Mouse (Mus musculus) C2C12 (cell line): ENCODE measurements at regions not wholly inside any gene's neighbourhood (a gene's known extent, or its start where the extent isn't known, plus 50 kb on each side); places are given as distances from the start of the nearest gene placed in this dataset.

ENCODE experiments used
- H3K27me3 ChIP-seq: one replicate; pipeline ENCODE4 v1.6.1; 2011; ENCODE audit not compliant: control insufficient read depth, insufficient read depth, insufficient read length
- H3K36me3 ChIP-seq: one replicate; pipeline ENCODE4 v1.6.1; 2011; ENCODE audit not compliant: control insufficient read depth, insufficient read depth
- H3K4me3 ChIP-seq: one replicate; pipeline ENCODE4 v1.5.1; 2011; ENCODE audit warnings: mild to moderate bottlenecking, control low read depth; ENCODE audit not compliant: poor library complexity, insufficient read depth, severe bottlenecking
- H3K79me2 ChIP-seq: one replicate; pipeline ENCODE4 v1.6.1; 2011; ENCODE audit not compliant: control insufficient read depth, insufficient read depth
- H3K79me3 ChIP-seq: one replicate; pipeline ENCODE4 v1.6.1; 2011; ENCODE audit warnings: low read depth, control low read depth
- H3ac ChIP-seq: one replicate; pipeline ENCODE3; 2011; ENCODE audit warnings: low read depth; ENCODE audit not compliant: control insufficient read depth, insufficient read length
- CEBPB ChIP-seq: IDR thresholded peaks from one replicate; pipeline ENCODE4 v1.6.1; 2011; ENCODE audit warnings: low read depth, mild to moderate bottlenecking, control low read depth, moderate library complexity
- CTCF ChIP-seq: IDR thresholded peaks from one replicate; pipeline ENCODE4 v1.5.1; 2011; ENCODE audit not compliant: control insufficient read depth, insufficient read depth, insufficient read length
- FOSL1 ChIP-seq: IDR thresholded peaks from one replicate; pipeline ENCODE4 v1.8.0; 2011; ENCODE audit warnings: mild to moderate bottlenecking, low read length; ENCODE audit not compliant: poor library complexity, insufficient read depth, severe bottlenecking
- MAX ChIP-seq: IDR thresholded peaks from one replicate; pipeline ENCODE4 v1.6.1; 2011; ENCODE audit warnings: mild to moderate bottlenecking, control low read depth
- MYOD1 ChIP-seq: IDR thresholded peaks from one replicate; pipeline ENCODE4 v1.6.1; 2011; ENCODE audit warnings: low read depth; ENCODE audit not compliant: control insufficient read depth, insufficient read length
- MYOG ChIP-seq: IDR thresholded peaks from one replicate; pipeline ENCODE4 v1.6.1; 2011; ENCODE audit not compliant: control insufficient read depth, insufficient read length; ENCODE audit errors: extremely low read depth
- USF1 ChIP-seq: IDR thresholded peaks from one replicate; pipeline ENCODE4 v1.6.1; 2011; ENCODE audit warnings: low read depth, mild to moderate bottlenecking, control low read depth, moderate library complexity

- H3K4me3 ChIP-seq, result no peak overlapping the region
- TF ChIP-seq CEBPB, result no peak
- TF ChIP-seq MYOG, result no peak
- no peak for TF ChIP-seq CTCF
- H3K27me3 ChIP-seq, result no peaks in the 10 kb centered on the region
- no peak overlapping the region for H3ac ChIP-seq
- no peaks in the 10 kb centered on the region for H3K36me3 ChIP-seq
- H3K79me2 ChIP-seq, result no peaks in the 10 kb centered on the region
- no peaks in the 10 kb centered on the region for H3K79me3 ChIP-seq
Observed at GRCm38 (mm10) chr5:101172782-101173181, 327.3 kb downstream of the Gpat3 start.

DNA sequence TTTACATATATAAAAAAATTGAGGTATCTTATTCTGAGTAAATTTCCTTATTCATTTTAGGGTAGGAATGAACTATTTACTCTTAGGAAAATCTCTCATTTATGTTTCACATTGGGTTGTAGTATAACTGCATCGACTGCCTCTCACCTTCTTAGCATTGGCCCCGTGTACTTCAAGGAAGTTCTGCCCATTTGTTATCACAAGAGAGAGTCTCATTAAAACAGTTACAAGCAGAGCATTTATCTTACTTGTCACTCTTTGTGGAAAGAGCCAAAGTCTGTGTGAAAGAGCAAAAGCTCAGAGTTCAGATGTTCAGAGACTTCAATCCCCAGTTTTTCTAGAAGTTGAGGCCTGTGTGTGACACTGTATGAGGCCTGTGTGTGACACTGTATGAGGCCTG lies 323.6 kb downstream of the Gpat3 start:
- Histone ChIP-seq H3K4me3 (no peak overlapping the region), H3K79me3 (no peaks in the 10 kb centered on the region), H3K27me3 (no peaks in the 10 kb centered on the region), H3ac (no peak overlapping the region), H3K79me2 (no peaks in the 10 kb centered on the region), H3K36me3 (no peaks in the 10 kb centered on the region)
- TF ChIP-seq MYOD1, result no peak
- no peak for TF ChIP-seq CEBPB
- no peak for TF ChIP-seq USF1
- no peak for TF ChIP-seq FOSL1
- TF ChIP-seq MAX, result no peak
- no peak for TF ChIP-seq MYOG
- TF ChIP-seq CTCF, result no peak

GRCm38 (mm10) chr5:101163624-101164213 lies 318.2 kb downstream of the Gpat3 start:
- no peak overlapping the region for H3K4me3 ChIP-seq
- H3ac ChIP-seq, result no peak overlapping the region
- no peaks in the 10 kb centered on the region for H3K79me2 ChIP-seq
- H3K36me3 ChIP-seq, result no peaks in the 10 kb centered on the region
- TF ChIP-seq MYOG (no peak), MYOD1 (peak; percentile 90)
- no peaks in the 10 kb centered on the region for H3K79me3 ChIP-seq
- no peaks in the 10 kb centered on the region for H3K27me3 ChIP-seq

DNA sequence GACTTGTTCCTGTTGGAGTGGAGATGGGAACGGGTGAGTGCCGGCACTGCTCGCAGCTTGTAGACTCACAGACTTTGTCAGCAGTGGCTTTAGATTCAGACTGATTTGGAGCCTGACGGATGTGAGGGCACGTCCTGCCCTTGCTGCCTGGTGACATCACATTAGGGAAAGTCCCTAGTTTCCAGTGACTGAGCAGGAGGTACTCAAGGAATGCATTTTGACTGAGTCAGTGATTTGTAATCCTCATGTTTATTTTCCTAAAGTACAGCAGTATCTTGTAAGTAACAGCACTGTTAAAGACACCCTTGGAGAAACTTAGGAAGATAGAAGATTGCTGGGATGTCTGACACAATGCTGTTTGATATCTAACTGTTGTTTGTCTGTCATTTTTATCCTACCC lies 317.6 kb downstream of the Gpat3 start:
- H3K79me3 ChIP-seq, result no peaks in the 10 kb centered on the region
- H3K4me3 ChIP-seq, result no peak overlapping the region
- no peaks in the 10 kb centered on the region for H3K27me3 ChIP-seq
- TF ChIP-seq CTCF (no peak), FOSL1 (no peak), MYOG (no peak), CEBPB (peak; percentile 34), MYOD1 (peak; percentile 4), MAX (no peak), USF1 (no peak)
- no peaks in the 10 kb centered on the region for H3K36me3 ChIP-seq
- H3K79me2 ChIP-seq, result no peaks in the 10 kb centered on the region
- no peak overlapping the region for H3ac ChIP-seq

DNA sequence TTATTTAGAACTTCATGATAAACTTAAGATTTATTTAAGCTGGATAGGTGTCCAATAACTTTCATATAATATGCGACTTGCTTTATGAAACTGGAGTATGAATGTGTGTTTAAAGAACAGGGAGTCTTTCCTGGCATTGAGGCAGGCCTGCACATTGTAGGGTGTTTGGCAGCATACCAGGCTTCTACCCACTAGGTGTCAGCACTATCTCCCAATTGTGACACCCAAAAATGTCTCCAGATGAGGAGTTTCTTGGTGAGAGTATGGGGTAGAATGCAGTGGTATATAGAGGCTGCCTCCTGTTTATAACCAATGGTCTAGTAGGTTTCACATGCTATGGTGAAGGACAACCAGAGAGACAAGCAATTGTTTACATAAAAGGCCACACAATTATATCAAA lies 311.9 kb downstream of the Gpat3 start:
- no peaks in the 10 kb centered on the region for H3K79me3 ChIP-seq
- H3ac ChIP-seq, result no peak overlapping the region
- no peak overlapping the region for H3K4me3 ChIP-seq
- H3K36me3 ChIP-seq, result no peaks in the 10 kb centered on the region
- no peaks in the 10 kb centered on the region for H3K79me2 ChIP-seq
- no peaks in the 10 kb centered on the region for H3K27me3 ChIP-seq
- peak; percentile 1 for TF ChIP-seq CTCF
- TF ChIP-seq USF1, result no peak
- no peak for TF ChIP-seq FOSL1

- no peak for TF ChIP-seq CEBPB
- no peaks in the 10 kb centered on the region for H3K36me3 ChIP-seq
- H3K4me3 ChIP-seq, result no peak overlapping the region
- peaks cover 8% of the 10 kb centered on the region for H3K27me3 ChIP-seq
- no peak overlapping the region for H3ac ChIP-seq
- no peaks in the 10 kb centered on the region for H3K79me3 ChIP-seq
- H3K79me2 ChIP-seq, result no peaks in the 10 kb centered on the region
Observed at GRCm38 (mm10) chr5:101146345-101146744, 300.8 kb downstream of the Gpat3 start.
